Mouse (Mus musculus) layer of hippocampus, adult 2 months (tissue): Measurements from ENCODE around the gene Slc29a2. TPM values are rescaled to one million over a fixed set of nuclear protein-coding genes. Genes with fewer than 3 reads are reported as not detected.

Source experiments
- DNase-seq, 2 experiments: peaks; one replicate each; pipeline ENCODE4 v3.0.0; 2022; ENCODE audit warnings: low spot score in 2 of 2
- H3K27ac ChIP-seq: fragments of 200-600 bp; 2 replicates; pipeline ENCODE4 v1.8.1; 2022
- H3K4me3 ChIP-seq: fragments of 200-600 bp; 2 replicates; pipeline ENCODE4 v1.8.1; 2022; ENCODE audit warnings: mild to moderate bottlenecking
- CTCF ChIP-seq: fragments of 200-600 bp; conservative IDR thresholded peaks from 2 replicates; pipeline ENCODE4 v1.8.1; 2022; ENCODE audit warnings: antibody characterized with exemption, mild to moderate bottlenecking, moderate library complexity
- total RNA-seq, 2 experiments: library from RNA; stranded (reverse); gene quantifications; 2 replicates each; pipeline ENCODE4 v1.2.3; 2021

Slc29a2 gene
- total RNA-seq, 2 experiments from 2014 or later: 16.2 to 16.7 TPM

DNA sequence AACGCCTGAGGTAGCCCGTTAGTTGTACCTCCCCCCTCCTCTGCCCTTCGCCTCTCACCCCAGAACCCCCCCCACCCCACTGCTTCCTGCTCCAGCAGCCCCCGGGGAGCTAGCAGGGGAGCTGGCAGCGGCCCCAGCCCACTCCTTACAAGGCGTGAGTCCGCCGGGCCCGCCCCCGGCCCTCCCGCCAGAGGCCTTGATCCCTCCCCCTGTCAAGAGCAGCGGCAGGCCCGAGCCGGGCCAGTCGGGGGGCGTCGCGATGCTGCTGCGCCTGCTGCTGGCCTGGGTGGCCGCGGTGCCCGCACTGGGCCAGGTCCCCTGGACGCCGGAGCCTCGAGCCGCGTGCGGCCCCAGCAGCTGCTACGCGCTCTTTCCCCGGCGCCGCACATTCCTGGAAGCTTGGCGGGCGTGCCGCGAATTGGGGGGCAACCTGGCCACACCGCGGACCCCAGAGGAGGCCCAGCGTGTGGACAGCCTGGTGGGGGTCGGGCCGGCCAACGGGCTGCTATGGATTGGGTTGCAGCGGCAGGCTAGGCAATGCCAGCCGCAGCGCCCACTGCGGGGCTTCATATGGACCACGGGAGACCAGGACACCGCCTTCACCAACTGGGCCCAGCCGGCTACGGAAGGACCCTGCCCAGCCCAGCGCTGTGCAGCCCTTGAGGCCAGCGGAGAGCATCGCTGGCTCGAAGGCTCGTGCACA, 44.4 kb downstream of the Slc29a2 start, which contains the start of gene Cd248:
Gene Cd248 (plus strand): TSS at position 212 of the 703 bp plus-strand sequence.
- no peak for DNase-seq
- H3K27ac ChIP-seq: peak within 1 kb of the TSS; percentile 32; the same call in 1 of the 2 replicates
- peak within 1 kb of the TSS; percentile 51 for H3K4me3 ChIP-seq
- no peak for TF ChIP-seq CTCF

DNA sequence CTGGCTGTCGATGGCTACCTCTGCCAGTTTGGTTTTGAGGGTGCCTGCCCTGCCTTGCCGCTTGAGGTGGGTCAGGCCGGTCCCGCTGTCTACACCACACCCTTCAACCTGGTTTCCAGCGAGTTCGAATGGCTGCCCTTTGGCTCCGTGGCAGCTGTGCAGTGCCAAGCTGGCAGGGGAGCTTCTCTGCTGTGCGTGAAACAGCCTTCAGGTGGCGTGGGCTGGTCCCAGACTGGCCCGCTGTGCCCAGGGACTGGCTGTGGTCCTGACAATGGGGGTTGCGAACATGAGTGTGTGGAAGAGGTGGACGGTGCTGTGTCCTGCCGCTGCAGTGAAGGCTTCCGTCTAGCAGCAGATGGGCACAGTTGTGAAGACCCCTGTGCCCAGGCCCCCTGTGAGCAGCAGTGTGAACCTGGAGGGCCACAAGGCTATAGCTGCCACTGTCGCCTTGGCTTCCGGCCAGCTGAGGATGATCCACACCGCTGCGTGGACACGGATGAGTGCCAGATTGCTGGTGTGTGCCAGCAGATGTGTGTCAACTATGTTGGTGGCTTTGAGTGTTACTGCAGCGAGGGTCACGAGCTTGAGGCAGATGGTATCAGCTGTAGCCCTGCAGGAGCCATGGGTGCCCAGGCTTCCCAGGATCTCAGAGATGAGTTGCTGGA, 45.0 kb downstream of the Slc29a2 start:
- Histone ChIP-seq H3K4me3 (peak overlapping the region; percentile 51), H3K27ac (peak overlapping the region; percentile 21; the same call in 1 of the 2 replicates)
- peak; percentile 23 for TF ChIP-seq CTCF
- no peak for DNase-seq

DNA sequence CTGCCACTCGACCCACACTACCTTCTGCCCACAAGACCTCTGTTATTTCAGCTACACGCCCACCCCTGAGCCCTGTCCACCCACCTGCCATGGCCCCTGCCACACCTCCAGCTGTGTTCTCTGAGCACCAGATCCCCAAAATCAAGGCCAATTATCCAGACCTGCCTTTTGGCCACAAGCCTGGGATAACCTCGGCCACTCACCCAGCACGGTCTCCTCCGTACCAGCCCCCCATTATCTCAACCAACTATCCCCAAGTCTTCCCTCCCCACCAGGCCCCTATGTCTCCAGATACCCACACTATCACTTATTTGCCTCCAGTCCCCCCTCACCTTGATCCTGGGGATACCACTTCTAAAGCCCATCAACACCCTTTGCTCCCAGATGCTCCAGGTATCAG, 45.8 kb downstream of the Slc29a2 start:
- no peak for TF ChIP-seq CTCF
- no peak for DNase-seq
- no peak overlapping the region; the same call in 1 of the 2 replicates for H3K4me3 ChIP-seq

DNA sequence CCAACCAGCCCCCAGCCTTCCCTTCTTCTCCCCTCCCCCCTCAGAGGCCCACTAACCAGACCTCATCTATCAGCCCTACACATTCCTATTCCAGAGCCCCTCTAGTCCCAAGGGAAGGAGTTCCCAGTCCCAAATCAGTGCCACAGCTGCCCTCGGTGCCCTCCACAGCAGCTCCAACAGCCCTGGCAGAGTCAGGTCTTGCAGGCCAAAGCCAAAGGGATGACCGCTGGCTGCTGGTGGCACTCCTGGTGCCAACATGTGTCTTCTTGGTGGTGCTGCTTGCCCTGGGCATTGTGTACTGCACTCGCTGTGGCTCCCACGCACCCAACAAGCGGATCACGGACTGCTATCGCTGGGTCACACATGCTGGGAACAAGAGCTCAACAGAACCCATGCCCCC, 46.3 kb downstream of the Slc29a2 start:
- no peak for DNase-seq
- Histone ChIP-seq H3K27ac (no peak overlapping the region), H3K4me3 (no peak overlapping the region)
- no peak for TF ChIP-seq CTCF

More for the DNA sequence above, 45.8 kb downstream of the Slc29a2 start:
- no peak overlapping the region for H3K27ac ChIP-seq

GRCm38 (mm10) chr19:5071077-5071476, 47.4 kb downstream of the Slc29a2 start:
- no peak for TF ChIP-seq CTCF
- Histone ChIP-seq H3K27ac (no peak overlapping the region; the same call in 1 of the 2 replicates), H3K4me3 (peak overlapping the region; percentile 55; the same call in 1 of the 2 replicates)
- no peak for DNase-seq

GRCm38 (mm10) chr19:5071545-5072369, 48.1 kb downstream of the Slc29a2 start:
- H3K4me3 ChIP-seq: peak overlapping the region; percentile 55
- DNase-seq: no peak
- H3K27ac ChIP-seq: peak overlapping the region; percentile 57
- no peak for TF ChIP-seq CTCF

DNA sequence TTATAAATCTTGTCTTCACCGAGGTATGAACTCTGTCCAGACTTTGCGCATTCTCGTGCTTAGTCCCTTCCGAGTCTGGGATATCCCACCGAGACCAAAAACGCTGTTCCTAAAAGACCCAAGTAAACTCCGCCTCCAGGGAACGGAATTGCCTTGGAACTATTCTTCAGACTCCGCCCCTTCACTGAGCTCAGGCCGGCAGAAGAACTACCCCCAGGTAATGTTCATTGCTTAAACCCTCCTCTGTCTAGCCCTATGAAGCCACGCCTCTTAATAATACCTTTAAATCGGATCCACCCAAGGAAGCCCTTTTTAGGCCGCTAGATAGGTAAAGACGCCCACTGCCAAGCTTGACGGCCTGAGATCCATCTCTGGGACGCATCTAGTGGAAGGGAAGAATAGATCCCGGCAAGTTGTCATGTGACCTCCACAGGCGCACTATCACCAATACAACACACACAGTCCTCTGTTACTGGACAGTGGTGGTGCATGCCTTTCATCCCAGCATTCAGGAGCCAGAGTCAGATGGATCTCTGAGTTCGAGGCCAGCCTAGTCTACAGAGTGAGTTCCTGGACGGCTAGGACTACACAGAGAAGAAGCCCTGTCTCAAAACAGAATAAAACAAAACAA, 48.8 kb downstream of the Slc29a2 start:
- H3K27ac ChIP-seq: no peak overlapping the region
- H3K4me3 ChIP-seq: peak overlapping the region; percentile 55
- DNase-seq: no peak
- TF ChIP-seq CTCF: no peak

GRCm38 (mm10) chr19:5073028-5073427, 49.4 kb downstream of the Slc29a2 start:
- Histone ChIP-seq H3K27ac (no peak overlapping the region), H3K4me3 (peak overlapping the region; percentile 8; the same call in 1 of the 2 replicates)
- TF ChIP-seq CTCF: peak; percentile 73
- no peak for DNase-seq

DNA sequence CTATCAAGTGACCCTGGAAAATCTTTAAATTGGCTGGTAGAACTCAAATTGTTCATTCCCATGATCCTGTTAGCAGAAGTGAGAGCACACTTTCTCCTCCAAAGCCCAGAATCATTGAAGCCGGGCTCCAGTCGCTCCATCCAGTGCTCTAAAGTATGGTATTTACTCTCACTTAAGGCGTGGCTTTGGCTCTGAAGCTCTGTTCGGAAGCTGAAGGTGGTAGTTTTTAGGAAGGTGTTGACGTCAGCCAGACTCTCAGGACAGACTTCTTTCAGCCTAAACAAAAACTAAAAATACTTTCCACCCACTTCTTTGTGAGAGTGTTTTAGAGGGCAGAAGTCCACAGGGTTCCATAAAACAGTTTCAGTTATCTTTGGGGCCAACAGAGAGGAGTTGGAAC, 49.9 kb downstream of the Slc29a2 start:
- Histone ChIP-seq H3K27ac (no peak overlapping the region), H3K4me3 (no peak overlapping the region)
- no peak for DNase-seq
- no peak for TF ChIP-seq CTCF

GRCm38 (mm10) chr19:5079279-5079678, 55.6 kb downstream of the Slc29a2 start:
- no peak for DNase-seq
- H3K4me3 ChIP-seq: no peak overlapping the region
- TF ChIP-seq CTCF: peak; percentile 71
- no peak overlapping the region for H3K27ac ChIP-seq

Other genes with a start within 250 kb of the Slc29a2 start
- 10 to 100 TPM; 76.1 to 95.4 TPM for gene Rbm4, start 230.0 kb upstream of the Slc29a2 start, total RNA-seq
- 10 to 100 TPM; 26.6 to 27.2 TPM for gene Gm21992, start 212.2 kb upstream of the Slc29a2 start, total RNA-seq
- 10 to 100 TPM; 59.5 to 65.9 TPM for gene Rbm14, start 212.2 kb upstream of the Slc29a2 start, total RNA-seq
- 10 to 100 TPM; 33.9 to 38.8 TPM for gene Ccs, start 184.5 kb upstream of the Slc29a2 start, total RNA-seq
- gene Ccdc87, start 184.5 kb upstream of the Slc29a2 start, total RNA-seq: 1 to 10 TPM; 1.7 to 2.2 TPM
- 100 to 1,000 TPM; 108 to 114 TPM for gene Ctsf, start 168.7 kb upstream of the Slc29a2 start, total RNA-seq
- 1 to 10 TPM in 1 of 2 experiments, under 1 TPM in 1; 0.82 to 1.5 TPM for gene Actn3, start 146.0 kb upstream of the Slc29a2 start, total RNA-seq
- gene Zdhhc24, start 145.2 kb upstream of the Slc29a2 start, total RNA-seq: 10 to 100 TPM; 26.3 to 27.3 TPM
- gene Bbs1, start 117.2 kb upstream of the Slc29a2 start, total RNA-seq: 10 to 100 TPM; 35.9 to 46.3 TPM
- gene Dpp3, start 95.6 kb upstream of the Slc29a2 start, total RNA-seq: 10 to 100 TPM; 36.6 to 44.2 TPM
- gene Peli3, start 80.7 kb upstream of the Slc29a2 start, total RNA-seq: 10 to 100 TPM; 21.4 to 21.9 TPM
- 10 to 100 TPM; 58.8 to 62.8 TPM for gene Mrpl11, start 61.7 kb upstream of the Slc29a2 start, total RNA-seq
- 10 to 100 TPM in 1 of 2 experiments, 1 to 10 TPM in 1; 6.4 to 11.2 TPM for gene Npas4, start 33.5 kb upstream of the Slc29a2 start, total RNA-seq
- 100 to 1,000 TPM; 112 to 130 TPM for gene B4gat1, start 15.0 kb downstream of the Slc29a2 start, total RNA-seq
- 1 to 10 TPM; 4.1 to 7.6 TPM for gene AC124502.3, start 15.0 kb downstream of the Slc29a2 start, total RNA-seq
- gene Brms1, start 17.5 kb downstream of the Slc29a2 start, total RNA-seq: 10 to 100 TPM; 21.4 to 25.3 TPM
- 100 to 1,000 TPM; 117 to 119 TPM for gene Rin1, start 26.6 kb downstream of the Slc29a2 start, total RNA-seq
- 1 to 10 TPM; 3.2 to 3.9 TPM for gene Cd248, start 44.2 kb downstream of the Slc29a2 start, total RNA-seq
- 100 to 1,000 TPM; 112 to 114 TPM for gene Tmem151a, start 61.7 kb downstream of the Slc29a2 start, total RNA-seq
- gene Yif1a, start 64.7 kb downstream of the Slc29a2 start, total RNA-seq: 10 to 100 TPM; 23.3 to 23.5 TPM
- gene Cnih2, start 74.7 kb downstream of the Slc29a2 start, total RNA-seq: 100 to 1,000 TPM; 614 to 642 TPM
- 100 to 1,000 TPM; 156 to 169 TPM for gene Rab1b, start 83.2 kb downstream of the Slc29a2 start, total RNA-seq
- 100 to 1,000 TPM; 223 to 231 TPM for gene Klc2, start 94.7 kb downstream of the Slc29a2 start, total RNA-seq
- 10 to 100 TPM; 56.4 to 57.4 TPM for gene Pacs1, start 249.3 kb downstream of the Slc29a2 start, total RNA-seq